Comparison of ENCODE assay signal across 15 mouse cellular contexts in genomic region chr5:120183790-120184189, GRCm38 (mm10).
DNase-seq lines count a peak whose midpoint lies in the region; ATAC-seq and TF ChIP-seq lines count a peak whose summit lies in the region.
"Had no signal": no experiment of that assay in that cellular context is flagged by ENCODE, and none has a peak within 500 bp of the region (broad histone marks: within the 10 kb centered on the region; RNA-seq: fewer than 3 reads in every experiment).

No protein-coding gene starts in this region.

- H3K9ac ChIP-seq in heart, embryonic 12.5 days = no peak overlapping the region
- H3K9ac ChIP-seq in hindbrain, embryonic 16.5 days (ENCODE audit: low read depth, low read length) = 0 out of 2 replicates have a peak overlapping the region, but pooled peaks have one; percentile 5
- H3K9ac ChIP-seq in midbrain, postnatal 0 days (replicated peaks; ENCODE audit: low read length, poor library complexity, severe bottlenecking) = no peak overlapping the region
- H3K9ac ChIP-seq: forebrain, embryonic 12.5 days; heart, embryonic 13.5 days; liver, embryonic 13.5 days had no signal

- H3K27ac ChIP-seq in heart, embryonic 12.5 days (ENCODE audit: poor library complexity, severe bottlenecking) = no peak overlapping the region
- H3K27ac ChIP-seq in layer of hippocampus, adult 2 months = peak overlapping the region; percentile 18; the same call in 1 of the 2 replicates
- H3K27ac ChIP-seq in hindbrain, embryonic 16.5 days (ENCODE audit: low read depth, low read length) = peak overlapping the region; percentile 34; the same call in 1 of the 2 replicates
- H3K27ac ChIP-seq in midbrain, postnatal 0 days (ENCODE audit: low read depth, low read length) = 0 out of 2 replicates have a peak overlapping the region, but pooled peaks have one; percentile 0
- H3K27ac ChIP-seq: forebrain, embryonic 12.5 days; liver, embryonic 13.5 days had no signal

- ATAC-seq in heart, embryonic 12.5 days (ENCODE audit: insufficient number of reproducible peaks, low FRiP score) = 0 out of 2 replicates have a peak, but pooled peaks have one; percentile 31
- no peak for ATAC-seq in hindbrain, embryonic 16.5 days
- no peak for ATAC-seq in midbrain, postnatal 0 days (ENCODE audit: low FRiP score)

- H3K36me3 ChIP-seq in heart, embryonic 12.5 days = peaks cover 37% of the 10 kb centered on the region
- no peaks in the 10 kb centered on the region for H3K36me3 ChIP-seq in hindbrain, embryonic 16.5 days (ENCODE audit: control insufficient read depth, insufficient read depth, low read length)
- no peaks in the 10 kb centered on the region; the same call in 1 of the 2 replicates for H3K36me3 ChIP-seq in midbrain, postnatal 0 days (ENCODE audit: insufficient read depth, low read length)

- DNase-seq in heart, postnatal 14 days = no peak
- DNase-seq in layer of hippocampus, adult 2 months (ENCODE audit: low spot score in 2 of 2) = no peak
- DNase-seq in layer of hippocampus, adult 9-11 months = no peak
- DNase-seq in midbrain, postnatal 0 days (ENCODE audit: low spot score) = no peak
- no peak for DNase-seq in cerebellum, postnatal 4 days (ENCODE audit: low spot score in 2 of 2)
- DNase-seq: cerebellum, adult 18-20 months; gastrocnemius, postnatal 10 days; kidney, postnatal 14 days; liver, embryonic 13.5 days; lung, postnatal 10 days; thymus, postnatal 4 days had no signal

- H3K4me3 ChIP-seq in heart, embryonic 12.5 days = no peak overlapping the region
- H3K4me3 ChIP-seq in layer of hippocampus, adult 2 months = no peak overlapping the region
- H3K4me3 ChIP-seq in hindbrain, embryonic 16.5 days (ENCODE audit: low read length) = no peak overlapping the region
- H3K4me3 ChIP-seq in midbrain, postnatal 0 days (ENCODE audit: low read depth, low read length) = no peak overlapping the region
- H3K4me3 ChIP-seq: forebrain, embryonic 12.5 days; heart, embryonic 13.5 days; liver, embryonic 13.5 days had no signal

- WGBS in heart, embryonic 12.5 days = 59% methylated on average over 5 of the region's 7 CpGs
- 37% methylated on average over 7 of the region's 7 CpGs for WGBS in hindbrain, embryonic 16.5 days
- WGBS in midbrain, postnatal 0 days = 54% methylated on average over 5 of the region's 7 CpGs

- 0 out of 2 replicates have a peak, but pooled peaks cover 7% of the 10 kb centered on the region for H3K9me3 ChIP-seq in heart, embryonic 12.5 days (replicated peaks)
- no peaks in the 10 kb centered on the region for H3K9me3 ChIP-seq in hindbrain, embryonic 16.5 days (ENCODE audit: control insufficient read depth, low read length)
- no peaks in the 10 kb centered on the region for H3K9me3 ChIP-seq in midbrain, postnatal 0 days (ENCODE audit: low read length)
- H3K9me3 ChIP-seq: forebrain, embryonic 12.5 days; liver, embryonic 13.5 days had no signal

- H3K27me3 ChIP-seq in heart, embryonic 12.5 days (replicated peaks) = no peaks in the 10 kb centered on the region
- H3K27me3 ChIP-seq in hindbrain, embryonic 16.5 days (replicated peaks; ENCODE audit: control insufficient read depth, insufficient read depth, low read length) = no peaks in the 10 kb centered on the region
- H3K27me3 ChIP-seq in midbrain, postnatal 0 days (ENCODE audit: insufficient read depth, low read length) = no peaks in the 10 kb centered on the region
- H3K27me3 ChIP-seq: forebrain, embryonic 12.5 days; heart, embryonic 13.5 days; liver, embryonic 13.5 days had no signal

- no peak for TF ChIP-seq CTCF in layer of hippocampus, adult 2 months (conservative IDR thresholded peaks at IDR 0.05)
- no peak for TF ChIP-seq CTCF in midbrain, postnatal 0 days (IDR thresholded peaks at IDR 0.05)

- H3K4me1 ChIP-seq in heart, embryonic 12.5 days (replicated peaks) = peaks cover 7% of the 10 kb centered on the region; the same call in 1 of the 2 replicates
- H3K4me1 ChIP-seq in hindbrain, embryonic 16.5 days (ENCODE audit: control insufficient read depth, insufficient read depth, low read depth, low read length) = peaks cover 12% of the 10 kb centered on the region
- H3K4me1 ChIP-seq in midbrain, postnatal 0 days (ENCODE audit: insufficient read depth, low read length) = 0 out of 2 replicates have a peak, but pooled peaks cover 7% of the 10 kb centered on the region
- H3K4me1 ChIP-seq: heart, embryonic 13.5 days; liver, embryonic 13.5 days had no signal

- no peak overlapping the region for H3K4me2 ChIP-seq in heart, embryonic 12.5 days
- no peak overlapping the region for H3K4me2 ChIP-seq in hindbrain, embryonic 16.5 days (ENCODE audit: low read length)
- no peak overlapping the region for H3K4me2 ChIP-seq in midbrain, postnatal 0 days (ENCODE audit: low read depth, low read length, poor library complexity, severe bottlenecking)
- H3K4me2 ChIP-seq: forebrain, embryonic 12.5 days; heart, embryonic 13.5 days; liver, embryonic 13.5 days had no signal

- intact Hi-C loops in heart, postnatal 14 days (cut with DNase I) = no loop called here
